Mouse (Mus musculus) cerebellum, adult (tissue): Measurements from ENCODE around the gene Kmt5a.
"Not testable (repeated sequence)": the region's sequence is repeated elsewhere in the genome, so short reads cannot be mapped to it uniquely, and the experiment has no call there.

ENCODE experiments used
- ATAC-seq: cut with Nextera tagmentation; 2 replicates; pipeline ENCODE4 v1.9.2; 2017; ENCODE audit warnings: mild to moderate bottlenecking, moderate library complexity, mixed read lengths; ENCODE audit not compliant: insufficient number of reproducible peaks, low FRiP score, low TSS enrichment

The Kmt5a gene

GRCm38 (mm10) chr5:124444661-124445561, 5.2 kb downstream of the Kmt5a start:
- peak; percentile 87 for ATAC-seq

DNA sequence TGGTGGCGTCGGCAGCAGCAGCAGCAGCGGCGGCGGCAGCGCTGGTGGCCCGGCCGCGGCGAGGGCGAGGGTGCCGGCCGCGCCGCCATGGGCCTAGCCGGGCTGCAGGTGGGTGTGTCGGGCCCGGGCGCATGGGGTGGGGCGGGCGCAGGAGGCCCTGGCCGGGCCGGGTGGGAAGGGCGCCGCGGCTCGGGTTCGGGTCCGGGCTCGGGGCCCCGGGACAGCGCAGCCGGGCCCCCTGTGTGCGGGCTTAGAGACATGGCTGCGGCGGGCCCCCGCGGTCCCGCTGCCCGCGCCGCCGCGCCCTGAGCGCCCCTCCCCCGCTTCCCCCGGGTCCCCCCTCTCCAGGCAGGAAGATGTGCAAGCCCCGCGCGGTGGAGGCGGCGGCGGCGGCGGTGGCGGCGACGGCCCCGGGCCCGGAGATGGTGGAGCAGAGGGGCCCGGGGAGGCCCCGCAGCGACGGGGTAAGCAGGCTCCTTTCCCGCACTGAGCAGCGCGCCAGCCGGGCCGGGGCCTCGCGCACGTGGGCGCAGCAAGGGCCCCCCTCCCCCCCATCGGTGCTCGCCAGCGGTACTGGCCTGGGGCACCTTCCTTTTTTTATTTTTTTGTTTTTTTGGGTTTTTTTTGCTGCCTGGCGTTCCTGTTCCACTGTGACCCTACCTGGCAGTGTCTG, 6.0 kb downstream of the Kmt5a start:
- no peak for ATAC-seq

- ATAC-seq = no peak
Measured at GRCm38 (mm10) chr5:124446301-124446881, 6.7 kb downstream of the Kmt5a start.

DNA sequence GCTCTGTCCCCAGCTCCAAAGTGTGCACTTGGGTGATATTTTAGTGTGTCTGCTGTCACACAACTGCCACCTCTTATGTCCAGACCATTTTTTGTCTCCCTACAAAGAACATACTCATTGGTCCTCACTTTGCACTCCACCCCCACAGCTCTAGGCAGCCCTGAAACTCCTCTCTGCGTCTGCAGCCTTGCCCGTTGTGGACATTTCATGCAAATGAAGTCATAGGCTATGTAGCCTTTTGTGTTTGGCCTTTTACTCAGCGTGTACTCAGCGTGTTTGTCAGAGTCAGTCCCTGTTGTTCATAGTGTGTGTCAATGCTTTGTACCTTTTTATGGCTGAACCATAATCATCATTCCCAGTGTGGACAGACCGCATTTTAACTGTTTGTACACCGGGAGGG, 9.8 kb downstream of the Kmt5a start:
- ATAC-seq = no peak

GRCm38 (mm10) chr5:124450051-124450450, 10.3 kb downstream of the Kmt5a start:
- ATAC-seq = no peak

DNA sequence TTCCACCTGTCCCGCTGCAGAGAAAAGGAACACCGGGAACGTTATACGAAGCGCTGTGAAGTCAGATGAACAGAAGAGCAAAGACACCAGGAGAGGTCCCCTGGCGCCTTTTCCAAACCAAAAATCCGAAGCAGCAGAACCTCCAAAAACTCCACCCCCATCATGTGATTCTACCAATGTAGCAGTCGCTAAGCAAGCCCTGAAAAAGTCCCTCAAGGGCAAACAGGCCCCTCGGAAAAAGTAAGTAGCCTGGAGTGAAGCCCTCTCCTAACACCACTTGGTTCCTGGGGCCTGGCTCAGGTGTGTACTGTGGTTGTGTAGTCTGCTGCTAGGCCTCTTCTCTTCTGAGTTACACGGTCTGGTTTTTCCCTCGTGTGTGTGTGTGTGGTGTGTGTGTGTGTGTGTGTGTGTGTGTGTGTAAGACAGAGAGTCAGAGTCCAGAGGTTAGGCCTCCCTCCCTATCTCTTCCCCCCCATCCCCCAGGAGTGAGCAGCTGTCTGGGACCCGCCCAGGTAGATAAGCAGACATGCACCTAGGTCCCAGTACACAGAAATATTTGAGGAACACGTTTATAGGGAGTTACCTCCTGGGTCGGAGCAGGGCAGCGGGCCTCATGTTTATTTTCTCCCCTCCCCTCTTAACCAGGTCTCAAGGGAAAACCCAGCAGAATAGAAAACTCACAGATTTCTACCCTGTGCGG, 11.1 kb downstream of the Kmt5a start:
- ATAC-seq = no peak

DNA sequence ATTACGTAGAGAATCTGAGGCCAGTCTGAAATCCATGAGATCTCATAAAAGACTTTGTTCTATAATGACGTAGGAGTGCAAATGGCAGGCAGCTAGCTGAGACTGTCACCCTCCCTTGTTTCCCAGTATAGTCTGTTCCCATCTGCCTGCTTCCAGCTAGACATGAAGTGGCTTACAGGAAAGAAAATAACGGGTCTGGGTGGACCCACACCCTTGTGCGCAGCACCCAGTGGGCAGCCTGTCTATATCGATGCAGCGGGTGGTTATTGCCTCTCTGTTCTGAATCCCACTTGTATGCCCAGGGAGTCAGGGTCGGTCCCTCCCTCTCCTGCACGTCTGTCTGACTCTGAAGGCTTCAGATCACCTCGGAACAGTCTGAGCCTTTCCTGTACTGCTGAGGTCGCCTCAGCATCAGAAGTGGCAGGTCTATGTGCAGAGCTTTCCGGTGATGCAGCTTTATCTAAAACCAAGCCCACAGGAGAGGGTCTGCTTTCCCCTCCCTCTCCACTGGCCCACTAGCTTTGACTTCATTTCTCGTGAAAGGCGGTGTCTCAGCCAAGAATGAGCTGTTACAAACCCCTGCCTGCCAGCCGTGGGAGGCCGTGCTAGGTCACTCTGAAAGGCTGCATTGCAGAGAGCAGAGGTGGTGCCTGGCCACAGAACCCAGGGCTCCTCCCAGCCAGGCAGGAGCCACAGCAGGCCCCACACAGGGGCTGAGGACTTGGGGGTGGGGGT, 12.9 kb downstream of the Kmt5a start:
- ATAC-seq = no peak

DNA sequence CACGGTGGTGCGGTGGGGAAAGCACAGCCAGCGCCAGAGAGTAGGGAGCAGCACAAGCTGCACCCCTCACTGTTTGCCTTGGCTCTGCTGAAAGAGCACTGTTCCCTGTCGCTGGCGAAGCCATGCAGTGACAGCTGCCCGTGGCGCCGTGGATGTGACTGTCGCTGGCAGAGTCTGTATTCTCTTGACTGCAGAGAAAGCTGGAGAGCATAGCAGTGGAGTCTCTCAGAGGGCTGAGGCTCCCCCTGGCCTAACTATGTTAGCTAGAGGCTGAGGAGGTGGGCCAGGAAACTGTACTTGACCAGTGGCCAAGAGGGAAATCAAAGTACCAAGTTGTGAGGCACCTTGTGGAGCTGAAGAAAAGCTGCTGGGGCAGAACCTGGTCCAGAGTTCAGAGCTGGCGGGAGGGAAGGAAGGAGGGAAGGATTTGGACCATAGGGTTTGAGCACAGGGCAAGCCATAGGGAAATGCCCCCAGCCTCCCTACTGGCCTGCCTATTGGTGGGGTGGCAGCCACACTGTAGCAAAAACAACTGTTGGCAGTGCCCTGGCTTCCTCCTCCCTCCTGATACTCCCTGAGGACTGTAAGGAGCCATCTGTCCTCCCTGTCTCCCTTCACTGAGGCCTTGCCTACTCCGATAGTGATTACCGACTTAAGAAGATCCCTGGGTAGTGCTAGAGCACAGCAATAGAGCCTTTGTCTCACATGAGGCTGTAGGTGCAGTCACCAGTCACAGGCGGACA, 13.8 kb downstream of the Kmt5a start:
- peak; percentile 60; the same call in 1 of the 2 replicates for ATAC-seq

DNA sequence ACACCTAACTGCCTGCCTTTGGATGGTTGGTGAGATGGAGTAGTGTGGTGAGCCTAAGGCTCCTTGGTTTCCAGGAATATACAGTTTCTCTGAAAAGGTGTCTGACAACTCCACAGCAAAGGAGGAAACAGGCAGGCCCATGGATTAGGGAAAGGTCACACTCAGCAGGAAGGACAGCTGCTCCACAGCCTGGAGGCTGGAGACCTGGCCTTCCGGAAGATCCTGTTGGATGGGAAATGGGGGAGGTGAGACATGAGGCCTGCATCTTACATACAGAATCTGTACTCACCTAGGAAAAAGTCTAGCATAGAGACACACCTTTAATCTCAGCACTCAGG, 14.3 kb downstream of the Kmt5a start:
- ATAC-seq = no peak

- ATAC-seq = no peak
Measured at GRCm38 (mm10) chr5:124456762-124457161, 17.0 kb downstream of the Kmt5a start.

DNA sequence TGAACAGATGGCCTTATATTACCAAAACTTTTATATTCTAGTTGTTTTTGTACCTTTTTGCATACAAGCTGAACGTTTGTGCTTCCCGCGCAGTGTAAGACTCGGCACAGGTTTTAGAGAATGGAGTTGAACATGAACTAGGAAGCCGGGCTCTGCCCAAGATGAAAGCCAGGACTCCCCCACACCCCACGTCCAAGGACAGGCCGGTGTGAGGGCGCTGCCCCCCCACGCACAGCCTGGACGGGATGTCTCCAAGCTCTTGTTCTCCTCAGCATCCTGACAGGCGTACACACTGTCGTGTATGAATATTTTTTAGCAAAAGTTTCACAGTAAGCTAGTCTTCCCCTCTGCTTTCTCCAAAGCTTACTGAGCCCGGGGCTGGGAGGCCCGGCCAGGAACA, 21.2 kb downstream of the Kmt5a start:
- not testable (repeated sequence) for ATAC-seq

DNA sequence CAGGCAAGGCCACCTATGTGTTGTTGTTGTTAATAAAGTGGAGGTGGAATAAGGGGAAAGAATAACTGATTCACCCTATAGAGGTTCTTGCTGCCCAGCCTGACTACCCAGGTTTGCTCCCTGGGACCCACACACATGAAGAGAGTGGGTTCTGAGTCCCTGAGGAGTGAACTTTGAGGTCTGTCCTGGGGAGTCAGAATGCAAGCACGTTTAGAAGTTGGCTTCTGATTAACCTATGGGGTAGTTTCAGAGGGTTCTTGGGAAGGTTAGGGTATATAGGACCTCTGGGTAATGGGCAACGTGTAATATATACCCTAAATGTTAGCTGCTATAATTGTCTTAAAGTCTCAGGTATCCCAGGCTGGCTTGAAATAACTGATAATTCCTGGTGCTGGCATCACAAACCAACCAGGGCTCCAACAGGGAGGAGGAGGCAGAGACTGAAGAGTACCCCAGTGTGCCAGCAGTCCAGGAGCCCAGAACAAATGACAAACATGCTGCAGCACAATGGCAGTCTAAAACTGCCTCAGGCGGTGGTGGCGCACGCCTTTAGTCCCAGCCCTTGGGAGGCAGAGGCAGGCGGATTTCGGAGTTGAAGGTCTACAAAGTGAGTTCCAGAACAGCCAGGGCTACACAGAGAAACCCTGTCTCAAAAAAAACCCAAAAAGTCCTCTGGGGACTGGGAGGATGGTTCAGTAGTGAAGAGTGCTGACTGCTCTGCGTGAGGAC, 22.7 kb downstream of the Kmt5a start:
- ATAC-seq = no peak

GRCm38 (mm10) chr5:124463462-124463861, 23.7 kb downstream of the Kmt5a start:
- ATAC-seq = no peak

DNA sequence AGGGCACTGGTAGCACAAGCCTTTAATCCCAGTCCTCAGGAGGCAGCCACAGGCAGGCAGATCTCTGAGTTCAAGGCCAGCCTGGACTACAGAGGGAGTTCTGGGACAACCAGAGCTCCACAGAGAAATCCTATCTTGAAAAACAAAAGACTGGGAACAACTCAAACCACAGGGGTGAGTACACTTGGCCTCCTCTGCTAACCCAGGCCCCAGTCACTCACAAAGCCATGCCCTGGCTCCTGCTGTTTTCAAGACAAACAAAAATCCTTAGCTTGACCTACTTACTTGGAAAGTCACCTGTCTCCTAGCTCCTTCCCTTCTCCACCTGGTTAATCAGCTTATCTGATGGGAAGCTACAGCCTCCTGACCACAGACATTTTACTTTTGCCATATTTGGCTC, 25.2 kb downstream of the Kmt5a start:
- ATAC-seq = no peak

GRCm38 (mm10) chr5:124467766-124468165, 28.0 kb downstream of the Kmt5a start:
- ATAC-seq = no peak

DNA sequence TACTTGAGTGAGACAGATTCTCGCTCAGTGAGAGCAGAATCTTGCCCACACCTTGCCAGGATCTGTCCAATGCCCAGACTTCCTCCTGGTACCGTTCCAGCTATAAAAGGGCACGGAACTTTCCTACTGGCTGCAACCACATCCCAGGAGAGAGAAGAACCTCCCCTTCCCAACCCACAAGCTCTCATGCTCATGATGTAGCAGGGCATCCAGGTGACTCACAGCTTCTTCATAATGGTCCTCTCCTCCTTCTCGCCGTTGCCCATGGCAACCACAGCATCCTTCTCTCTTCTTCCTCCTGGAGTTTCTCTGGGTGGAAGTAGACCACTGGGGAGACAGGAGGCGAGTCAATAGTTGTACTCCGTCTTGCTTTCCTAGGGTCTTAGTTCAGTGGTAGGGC, 28.6 kb downstream of the Kmt5a start:
- ATAC-seq = no peak

DNA sequence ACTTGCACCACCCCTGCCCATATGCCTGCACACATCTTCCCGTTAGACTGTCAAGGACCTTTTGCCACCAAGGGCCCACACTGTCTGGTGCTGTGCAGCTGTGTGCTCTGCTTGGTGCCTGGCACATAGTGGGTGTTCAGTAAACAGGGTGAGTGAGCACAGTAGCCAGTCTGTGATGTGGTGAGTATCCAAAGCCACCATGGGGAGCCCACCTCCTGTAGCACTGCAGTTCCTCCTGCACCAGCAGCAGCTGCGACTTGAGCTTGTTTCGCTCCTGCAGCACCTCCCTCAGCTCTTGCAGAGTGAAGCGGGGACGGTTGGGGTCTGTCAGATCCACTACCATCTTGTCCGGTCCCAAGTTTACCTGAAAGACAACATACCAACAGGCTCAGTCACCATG, 29.8 kb downstream of the Kmt5a start:
- no peak for ATAC-seq

DNA sequence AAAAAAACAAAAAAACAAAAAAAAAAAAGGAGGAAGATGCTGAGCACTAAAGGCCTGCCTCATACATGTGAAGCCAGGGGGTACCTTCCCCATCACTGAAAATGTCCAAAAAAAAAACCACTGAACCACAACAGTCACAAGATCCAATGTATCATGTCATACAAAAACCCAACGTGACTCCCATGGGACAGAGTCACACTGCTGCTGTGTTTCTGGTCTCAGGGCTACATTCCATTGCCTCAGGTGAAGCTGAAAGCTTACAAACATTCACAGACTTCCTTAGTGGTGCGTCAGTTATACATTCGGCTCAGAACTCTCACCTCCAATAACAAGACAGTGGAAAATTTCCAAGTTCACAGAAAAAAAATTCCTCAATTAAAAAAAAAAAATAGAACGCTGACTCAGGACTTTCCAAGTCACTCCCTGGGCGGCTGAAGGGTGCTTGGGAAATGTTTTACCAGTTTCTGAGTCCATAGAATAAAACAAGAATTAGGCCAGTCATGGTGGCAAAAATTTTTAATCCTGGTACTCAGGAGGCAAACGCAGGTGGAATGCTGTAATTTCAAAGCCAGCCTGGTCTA, 31.0 kb downstream of the Kmt5a start:
- no peak for ATAC-seq

GRCm38 (mm10) chr5:124478873-124479204, 39.1 kb downstream of the Kmt5a start:
- ATAC-seq = no peak
